Mouse (Mus musculus) heart, postnatal 10 days (tissue): ENCODE results near the gene Tmem108. TPM values are rescaled to one million over a fixed set of nuclear protein-coding genes. Genes with fewer than 3 reads are reported as not detected.
A peak's percentile ranks its signal among the peaks of the same experiment; 100 is the strongest.

Experiments
- DNase-seq, 2 experiments: peaks; one replicate each; pipeline ENCODE4 v3.0.0; 2021
- intact Hi-C: fragments of 180-260 bp; cut with DNase I; formaldehyde crosslinking; loops from one replicate; pipeline ENCODE4 v1.15.1; 2025
- total RNA-seq, 2 experiments: library from RNA; stranded (reverse); gene quantifications; 2 replicates each; pipeline ENCODE4 v1.2.3; 2021

The Tmem108 gene
- total RNA-seq, 2 experiments from 2014 or later = 7.9 to 9.6 TPM

DNA sequence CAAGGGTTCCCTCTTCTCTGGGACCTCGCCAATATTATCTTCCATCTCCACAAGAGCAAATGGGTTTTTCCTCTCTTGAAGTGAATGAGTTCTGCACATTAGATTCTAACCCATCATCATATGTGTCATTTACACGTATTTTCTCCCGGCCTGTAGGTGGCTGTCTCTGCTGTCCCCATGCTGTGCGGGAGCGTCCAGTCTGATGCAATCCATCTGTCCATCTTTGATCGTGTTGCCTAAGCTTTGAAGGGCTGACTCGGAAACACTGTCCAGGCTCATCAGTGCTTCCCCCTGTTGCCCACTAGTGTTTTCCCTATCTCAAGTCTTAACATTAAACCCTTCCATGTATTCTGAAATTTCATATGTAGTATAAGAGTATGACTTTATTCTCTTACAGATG is 36.1 kb downstream of the Tmem108 start:
- DNase-seq = no peak
- intact Hi-C loops = no loop called here

DNA sequence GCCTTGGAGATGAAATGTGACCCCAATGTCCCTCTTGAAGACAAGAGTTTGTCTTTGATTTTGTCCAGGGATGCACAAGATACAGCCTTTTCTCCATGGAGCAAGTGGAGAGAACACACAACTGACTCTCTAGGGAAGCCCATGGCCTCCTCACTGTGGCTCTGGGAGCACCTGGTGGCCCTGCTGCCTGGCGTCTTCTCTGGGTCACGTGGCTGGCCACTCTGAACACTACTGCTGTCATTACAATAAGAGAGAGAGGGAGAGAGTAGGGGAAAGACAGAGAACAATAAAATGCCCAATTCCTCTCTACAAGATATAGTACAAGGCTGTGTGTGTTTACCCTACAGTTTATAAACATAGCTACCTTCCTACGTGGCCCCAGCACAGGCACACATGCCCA is 40.2 kb downstream of the Tmem108 start:
- intact Hi-C loops = no loop called here

DNA sequence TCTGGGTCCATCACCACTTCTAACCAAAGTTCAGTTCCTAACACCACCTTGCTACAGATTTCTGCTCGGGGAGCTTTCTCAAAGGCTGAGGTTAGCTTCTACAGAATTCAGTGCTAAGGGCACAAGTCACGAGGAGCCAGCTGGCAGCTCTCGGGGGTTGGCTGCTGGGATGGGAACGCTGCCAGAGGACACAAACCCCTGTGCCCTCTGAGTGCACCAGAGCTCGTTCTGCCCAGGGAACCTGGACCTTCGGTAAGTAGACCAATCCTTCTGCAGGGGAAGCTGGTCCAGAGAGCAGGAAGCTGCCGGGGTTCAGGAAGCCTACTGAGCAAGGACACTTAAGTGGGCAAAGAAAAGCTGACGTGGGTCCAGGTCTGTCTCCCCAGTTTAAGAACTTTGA is 40.6 kb downstream of the Tmem108 start:
- peak; percentile 81 to 83 for DNase-seq
- intact Hi-C loops = no loop called here

More for the DNA sequence above, 40.2 kb downstream of the Tmem108 start:
- DNase-seq = no peak

DNA sequence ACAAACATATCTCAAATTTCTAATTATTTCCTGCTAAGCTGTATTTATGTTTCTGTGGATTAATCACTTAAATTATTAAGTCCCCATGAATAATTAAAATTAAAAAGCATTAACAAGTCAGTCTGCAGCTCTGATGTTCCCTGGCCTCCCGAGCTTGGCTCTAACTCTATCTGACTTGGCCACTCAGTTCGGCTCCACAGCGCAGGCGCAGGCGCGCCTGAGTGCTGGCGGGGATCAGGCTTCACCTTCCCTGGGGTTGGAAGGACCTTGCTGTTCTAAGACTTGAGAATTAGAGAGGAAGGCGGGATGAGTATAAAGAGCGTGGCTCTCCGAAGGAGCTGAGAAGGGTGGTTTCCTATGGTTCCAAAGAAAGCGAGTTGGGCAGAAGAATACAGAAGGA is 41.6 kb downstream of the Tmem108 start:
- peak; percentile 44 to 56 for DNase-seq
- intact Hi-C loops = no loop called here

DNA sequence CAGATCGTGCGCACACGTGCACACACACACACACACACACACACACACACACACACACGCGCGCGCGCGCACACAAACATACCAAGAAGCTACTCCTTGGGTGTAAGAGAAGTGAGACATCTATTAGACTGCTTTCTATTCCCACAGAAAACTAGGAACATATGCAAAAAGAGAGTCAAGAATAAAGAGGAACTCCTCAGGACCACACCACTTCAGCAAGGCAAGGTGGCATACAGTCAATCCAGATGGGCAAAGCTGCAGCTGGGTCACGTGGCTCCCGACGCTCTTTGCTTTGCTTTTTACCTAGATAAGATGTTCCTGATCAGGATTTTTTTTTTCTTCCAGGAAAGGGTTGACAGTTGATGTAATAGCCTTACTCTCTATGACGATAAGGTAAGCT is 45.6 kb downstream of the Tmem108 start:
- DNase-seq = no peak
- intact Hi-C loops = no loop called here

DNA sequence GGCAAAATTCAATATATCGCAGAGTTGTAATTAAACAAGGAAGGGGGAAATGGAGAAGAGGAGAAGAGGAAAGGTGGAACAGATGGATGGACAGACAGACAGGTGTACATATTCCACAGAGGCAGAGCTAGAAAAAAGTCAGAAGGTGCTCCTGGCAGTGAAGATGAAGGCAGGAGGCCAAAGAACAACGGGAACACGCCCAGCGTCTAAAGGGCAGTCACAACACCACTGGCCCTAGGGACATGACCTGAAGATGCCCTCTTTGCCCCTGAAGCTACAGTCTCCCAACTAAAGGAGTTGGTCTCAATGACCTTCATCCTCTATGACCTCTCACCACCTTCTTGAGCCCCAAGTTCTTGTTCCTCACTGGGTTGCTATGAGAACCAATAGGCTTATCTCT is 46.3 kb downstream of the Tmem108 start:
- no peak for DNase-seq
- intact Hi-C loops = no loop called here

DNA sequence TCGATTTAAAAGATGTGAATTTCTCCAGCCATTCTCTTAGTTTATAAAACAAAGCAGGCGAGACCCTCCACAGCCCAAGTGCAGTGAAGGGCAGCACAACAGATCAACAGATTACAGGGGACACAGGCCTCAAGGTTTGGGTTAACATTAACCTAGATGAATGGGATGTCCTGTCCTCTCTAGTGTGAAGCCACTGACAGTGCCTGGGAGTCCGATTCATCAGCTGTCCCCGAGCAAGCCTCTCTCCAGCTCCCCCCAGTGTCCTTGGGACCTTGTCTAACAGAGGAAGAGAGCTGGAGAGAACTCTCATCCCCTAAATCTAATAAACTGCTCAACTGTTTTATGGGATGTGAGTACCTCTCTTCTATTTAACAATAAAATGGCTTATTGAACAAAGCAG is 48.4 kb downstream of the Tmem108 start:
- intact Hi-C loops = no loop called here
- DNase-seq = no peak

DNA sequence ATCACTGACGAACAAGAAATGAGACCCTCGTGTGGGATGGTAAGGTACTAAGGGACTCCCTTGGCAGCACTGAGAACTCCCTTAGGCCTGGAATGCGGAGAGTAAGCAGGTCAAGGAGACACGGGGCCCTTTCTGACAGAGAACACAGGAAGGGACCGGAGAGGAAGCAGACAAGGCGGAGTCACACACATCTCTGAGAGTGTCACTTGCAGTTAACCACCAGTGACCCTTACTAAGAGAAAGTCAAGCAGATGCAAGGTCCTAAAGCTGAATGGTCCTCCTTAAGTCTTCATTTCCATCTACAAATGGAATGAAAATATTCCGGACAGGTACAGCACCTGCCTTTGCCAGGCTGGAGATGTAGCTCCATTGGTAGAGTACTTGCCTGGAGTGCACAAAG is 48.9 kb downstream of the Tmem108 start:
- DNase-seq = no peak
- intact Hi-C loops = no loop called here

DNA sequence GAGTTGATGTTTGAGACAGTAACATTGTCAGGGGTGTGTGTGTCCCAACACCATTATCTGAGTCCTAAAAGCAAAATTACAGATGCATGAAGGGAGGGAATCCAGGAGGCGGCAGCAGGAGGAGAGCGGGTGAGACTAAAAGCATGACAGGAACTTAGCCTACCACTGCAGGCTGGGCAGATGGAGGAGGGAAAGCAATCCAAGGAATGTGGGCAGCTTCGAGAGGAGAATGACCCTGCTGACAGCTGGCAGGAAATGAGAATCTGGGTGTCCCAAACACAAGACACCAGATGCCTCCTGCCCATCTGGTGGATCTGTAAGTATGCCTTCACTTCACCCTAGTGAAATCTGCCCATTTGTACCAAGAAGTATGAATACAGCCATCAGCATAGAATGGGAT is 51.9 kb downstream of the Tmem108 start:
- DNase-seq = no peak
- intact Hi-C loops = no loop called here

DNA sequence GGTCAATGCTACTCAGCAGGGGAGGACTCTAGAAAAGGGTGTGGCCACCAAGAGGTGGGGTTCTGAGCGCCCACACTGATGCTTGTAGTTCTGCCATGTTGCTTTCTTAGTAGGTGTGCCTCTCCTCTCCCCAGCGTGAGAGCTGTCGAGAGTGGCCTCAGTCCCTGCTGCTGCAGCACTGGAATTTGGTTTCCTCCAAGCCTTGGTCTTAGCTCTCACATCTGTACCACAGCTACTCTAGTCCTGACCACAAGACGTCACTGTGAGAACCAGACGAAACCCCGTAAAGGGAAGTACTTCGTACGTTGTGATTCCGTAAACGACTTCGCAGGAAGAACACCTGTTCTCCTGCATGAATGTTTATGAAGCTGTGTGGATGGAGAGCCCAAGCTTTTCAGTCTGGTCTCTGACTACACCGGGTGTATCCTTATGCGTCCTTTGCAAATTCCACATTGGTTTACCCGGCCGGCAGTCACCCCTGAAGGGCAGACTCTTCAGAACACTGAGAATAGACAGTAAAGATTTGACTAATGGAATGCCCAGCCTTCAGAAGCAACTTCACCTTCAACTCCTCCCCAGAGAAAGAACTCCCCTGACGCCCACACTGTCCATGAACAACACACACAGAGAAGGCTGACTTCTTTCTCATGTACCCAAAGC is 53.0 kb downstream of the Tmem108 start:
- intact Hi-C loops = no loop called here

DNA sequence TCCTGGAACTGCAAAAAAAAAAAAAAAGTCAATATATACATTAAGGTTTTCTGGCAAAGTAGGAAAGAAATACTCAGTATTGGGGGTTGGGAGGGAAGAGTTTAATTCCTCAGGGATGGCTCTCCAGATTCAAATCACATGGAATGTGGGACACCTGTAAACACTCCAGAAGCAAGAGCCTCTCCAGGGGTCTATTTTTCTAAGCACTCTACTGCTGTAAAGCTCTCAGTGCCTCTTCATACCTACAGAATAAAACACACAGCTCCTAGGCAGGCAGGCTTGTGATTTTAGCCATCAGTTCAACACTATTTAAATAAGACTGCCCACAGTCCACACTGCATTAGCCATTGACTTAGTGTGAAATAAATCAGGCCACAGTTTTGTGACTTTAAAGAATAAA is 53.8 kb downstream of the Tmem108 start:
- intact Hi-C loops = no loop called here
- no peak for DNase-seq

More for the DNA sequence above, 53.0 kb downstream of the Tmem108 start:
- DNase-seq = no peak

DNA sequence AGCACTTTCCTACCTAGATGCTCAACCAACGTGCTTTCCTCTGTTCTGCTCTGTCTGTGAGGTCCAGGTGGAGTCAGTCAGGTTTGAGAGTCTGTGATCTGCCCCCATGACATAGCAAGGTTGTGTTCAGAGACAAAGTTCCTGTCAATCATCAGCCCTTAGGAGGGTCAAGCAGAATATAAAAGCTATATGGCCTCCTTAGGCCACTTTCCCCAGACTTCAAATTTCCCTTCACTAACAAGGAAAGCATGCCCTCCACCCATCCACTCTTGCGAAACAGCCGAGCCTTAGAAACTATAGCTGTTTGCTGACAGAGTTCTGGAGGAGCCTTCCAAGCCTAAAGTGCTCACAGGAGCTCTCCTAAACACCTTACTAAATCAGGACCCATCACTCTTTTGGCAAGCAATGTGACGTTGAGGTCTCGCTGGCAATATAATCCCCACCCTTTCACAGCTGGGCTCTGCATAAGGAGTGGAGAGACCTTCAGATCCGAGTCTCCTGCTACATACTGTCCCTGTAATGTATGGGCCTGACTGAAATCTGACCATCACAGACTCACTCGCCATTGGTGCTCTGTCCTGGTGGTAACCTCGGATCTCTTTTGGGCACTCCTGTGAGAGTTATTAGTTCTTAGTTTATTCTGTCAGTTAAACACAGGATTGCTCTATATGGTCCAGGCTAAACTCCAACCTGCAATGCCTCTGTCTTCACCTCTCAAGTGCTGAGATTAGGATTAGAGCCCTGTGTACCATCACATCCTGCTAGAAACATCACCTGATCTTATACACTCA is 54.4 kb downstream of the Tmem108 start:
- intact Hi-C loops = no loop called here

DNA sequence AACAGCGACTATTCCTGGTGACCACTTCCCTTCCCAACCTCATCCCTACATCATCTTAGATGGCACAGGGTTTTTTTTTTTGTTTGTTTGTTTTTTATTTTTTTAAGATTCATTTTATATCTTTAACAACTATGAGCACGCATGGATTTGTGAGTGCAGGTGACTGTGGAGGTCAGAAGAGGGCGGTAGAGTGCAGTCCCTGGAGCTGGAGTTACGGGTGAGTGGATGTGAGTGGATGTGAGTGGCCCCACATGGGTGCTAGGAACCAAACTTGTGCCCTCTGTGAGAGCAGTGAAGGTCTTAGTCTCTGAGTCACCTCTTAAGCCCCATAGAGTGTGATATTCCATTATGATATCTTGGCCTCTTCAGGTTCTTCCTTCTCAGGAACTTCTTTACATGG is 55.9 kb downstream of the Tmem108 start:
- intact Hi-C loops = no loop called here
- DNase-seq = no peak

More for the DNA sequence above, 54.4 kb downstream of the Tmem108 start:
- DNase-seq = no peak

DNA sequence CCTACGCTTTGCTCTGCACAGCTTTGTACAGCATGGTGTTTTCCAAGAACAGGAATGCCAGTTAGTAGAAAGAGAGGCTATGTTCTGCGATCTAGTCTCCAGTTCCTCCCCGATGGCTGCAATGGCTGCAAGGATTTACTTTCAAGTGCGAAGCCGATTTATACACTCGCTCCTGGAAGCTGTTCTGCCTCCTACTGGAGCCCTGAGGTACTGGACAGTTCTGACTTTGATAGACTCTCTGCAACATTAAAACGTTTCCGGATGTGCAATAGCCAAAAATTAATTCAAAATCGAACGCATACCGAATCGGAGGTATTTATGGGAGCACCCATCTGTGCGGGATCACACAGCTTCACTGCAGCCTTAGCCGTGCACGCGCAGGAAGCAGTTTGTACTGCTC is 58.6 kb downstream of the Tmem108 start:
- no peak for DNase-seq
- intact Hi-C loops = no loop called here

DNA sequence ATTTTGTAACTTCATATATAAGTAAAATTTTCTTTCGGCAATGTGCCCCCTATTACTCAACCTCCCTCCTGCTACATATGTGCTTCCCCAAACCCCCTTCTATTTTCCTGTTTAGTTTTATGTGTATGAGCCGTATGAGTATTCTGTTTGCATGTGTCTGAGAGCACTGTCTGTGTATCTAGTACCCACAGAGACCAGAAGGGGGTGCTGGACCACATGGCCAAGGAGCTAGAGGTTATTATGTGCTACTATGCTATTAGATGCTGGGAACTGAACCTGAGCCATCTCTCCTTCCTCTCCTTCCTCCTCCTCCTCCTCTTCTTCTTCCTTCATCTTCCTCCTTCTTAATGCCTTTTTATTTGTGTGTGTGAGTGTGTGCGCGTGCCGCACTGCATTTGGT is 59.2 kb downstream of the Tmem108 start:
- DNase-seq = no peak
- intact Hi-C loops = no loop called here

DNA sequence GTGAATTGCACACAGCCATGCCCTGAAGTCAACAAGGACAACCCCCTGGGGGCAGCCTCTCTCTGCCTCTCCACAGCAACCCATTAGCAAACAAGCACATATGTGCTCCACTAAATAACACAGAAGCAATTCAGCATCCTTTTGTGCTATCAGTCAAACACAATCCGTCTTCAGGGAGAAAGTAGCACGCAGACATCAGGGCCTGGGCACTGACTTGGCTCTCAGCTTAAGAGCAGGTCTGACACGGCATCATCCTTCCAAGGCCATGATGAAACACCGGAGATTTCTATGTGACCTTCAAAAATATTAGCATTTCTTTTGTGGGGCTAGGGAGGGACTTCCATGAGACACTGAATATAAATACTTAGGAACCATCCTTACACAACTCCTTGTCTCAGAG is 60.2 kb downstream of the Tmem108 start:
- intact Hi-C loops = no loop called here
- DNase-seq = no peak

DNA sequence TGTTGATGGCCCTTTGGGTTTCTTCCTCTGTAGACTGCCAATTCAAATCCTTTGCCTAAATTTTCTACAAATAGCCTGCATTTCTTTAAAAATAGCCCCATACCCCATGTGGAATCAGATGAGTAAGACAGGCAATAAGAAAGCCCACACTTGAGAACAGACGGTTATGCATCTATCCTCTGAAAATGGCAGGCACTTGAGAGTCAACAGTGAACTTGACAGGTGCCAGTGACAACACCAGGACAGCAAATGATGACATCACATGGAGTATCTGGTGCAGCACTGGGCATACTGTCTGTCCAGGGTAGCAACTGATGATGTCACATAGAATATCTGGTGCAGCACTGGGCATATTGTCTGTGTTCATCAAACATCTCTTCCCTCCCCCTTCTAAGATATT is 61.4 kb downstream of the Tmem108 start:
- intact Hi-C loops = no loop called here
- no peak for DNase-seq

DNA sequence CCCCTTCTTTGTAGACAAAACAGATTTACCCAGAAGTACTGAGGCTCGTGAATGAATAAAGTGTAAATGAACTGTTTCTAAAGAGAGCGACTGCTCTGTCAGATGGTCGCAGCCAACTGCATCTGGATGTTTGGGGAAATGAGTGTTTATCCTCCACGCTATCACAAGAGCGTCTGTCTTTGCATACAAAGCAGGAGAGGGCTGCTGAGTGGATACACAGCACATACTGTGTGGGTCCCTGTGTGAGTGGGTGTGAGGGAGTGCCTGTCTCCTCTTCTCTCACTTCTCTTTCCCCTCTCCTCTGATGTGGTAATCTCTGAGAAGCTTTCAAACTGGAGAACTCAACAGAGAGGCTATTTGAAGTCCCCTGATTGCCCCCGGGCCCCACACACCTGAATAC is 64.7 kb downstream of the Tmem108 start:
- intact Hi-C loops = no loop called here
- DNase-seq = no peak

DNA sequence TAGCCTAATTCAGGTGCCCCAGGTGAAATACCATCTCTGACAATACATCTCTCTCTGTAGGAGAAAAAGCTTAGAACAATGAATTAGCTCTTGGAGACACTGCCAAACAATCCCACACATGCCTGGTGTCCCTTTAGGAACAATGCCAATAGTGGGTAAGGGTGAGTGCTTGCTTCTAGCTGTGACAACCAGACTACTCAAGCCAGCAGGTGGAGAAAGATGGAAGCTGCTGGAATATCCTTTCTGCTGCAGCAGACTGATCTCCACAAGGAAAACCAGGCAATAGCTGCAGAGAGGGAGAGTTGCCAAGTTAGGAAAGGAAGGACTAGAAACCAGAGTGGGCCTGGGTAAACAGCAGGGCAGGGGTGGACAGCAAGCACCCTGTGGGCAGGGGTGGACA is 67.8 kb downstream of the Tmem108 start:
- intact Hi-C loops = loop anchor here (5.0 kb wide), 1 partner anchor 72 kb away; no protein-coding TSS in a partner anchor
- no peak for DNase-seq

DNA sequence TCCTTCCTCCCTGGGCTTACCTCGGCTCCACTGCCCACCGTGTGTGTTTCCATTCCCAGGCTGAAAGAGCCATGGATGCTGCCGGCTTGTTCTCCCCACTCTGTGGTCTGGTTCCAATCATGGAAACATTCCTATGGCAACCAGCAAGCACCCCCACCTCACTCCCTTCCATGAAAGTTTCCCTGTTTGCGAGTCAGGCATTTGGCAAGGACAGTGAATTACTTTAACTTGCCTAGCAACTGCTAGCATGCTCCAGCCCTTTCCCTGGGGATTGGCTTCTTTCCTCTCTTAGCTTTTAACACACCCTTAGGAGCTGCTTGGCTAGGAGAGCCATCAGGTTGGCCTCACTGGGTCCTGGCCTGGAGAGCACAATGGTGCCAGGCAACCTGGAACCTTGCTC is 68.9 kb downstream of the Tmem108 start:
- peak; percentile 32 to 38 for DNase-seq
- intact Hi-C loops = loop anchor here (5.0 kb wide), 1 partner anchor 70 kb away; no protein-coding TSS in a partner anchor

DNA sequence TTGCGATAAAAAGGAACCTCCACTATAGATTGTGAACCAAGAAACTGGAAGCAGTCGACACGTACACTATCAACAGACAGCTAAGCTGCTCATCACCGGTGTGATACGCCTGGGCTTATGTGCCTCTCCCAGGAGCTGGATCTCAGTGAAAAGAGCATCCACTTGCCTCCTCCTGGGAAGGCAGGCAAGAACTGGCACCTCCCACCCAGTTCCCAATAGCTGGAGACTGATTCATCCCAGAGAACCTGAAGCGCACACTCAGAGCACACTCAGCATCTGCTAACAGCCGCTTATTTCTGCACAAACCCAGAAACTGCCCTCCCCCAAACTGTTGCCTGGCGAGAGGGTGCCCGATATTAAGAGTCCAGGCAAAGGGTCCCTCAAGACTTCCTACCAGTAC is 69.8 kb downstream of the Tmem108 start:
- intact Hi-C loops = loop anchor here (5.0 kb wide), 1 partner anchor 70 kb away; no protein-coding TSS in a partner anchor
- no peak for DNase-seq

DNA sequence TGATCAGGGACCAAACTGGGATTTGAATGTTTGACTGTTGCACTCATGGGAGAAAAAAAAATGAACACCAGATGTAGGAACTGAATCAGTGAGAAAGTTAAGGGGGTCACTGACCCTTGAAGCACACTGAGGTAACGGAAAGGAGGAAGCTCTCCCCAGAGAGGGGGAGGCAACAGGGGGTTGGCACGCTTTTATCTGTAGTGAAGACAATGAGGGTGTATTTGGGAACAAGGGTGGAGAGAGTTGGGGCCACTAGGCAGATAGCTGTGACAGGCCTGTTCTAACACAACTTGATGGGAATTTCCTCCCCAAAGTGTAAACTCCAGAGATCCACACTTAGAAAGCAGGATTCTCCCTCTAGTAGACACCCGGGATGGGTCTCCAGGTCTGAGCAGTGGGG is 71.2 kb downstream of the Tmem108 start:
- intact Hi-C loops = loop anchor here (5.0 kb wide), 1 partner anchor 68 kb away; no protein-coding TSS in a partner anchor
- peak; percentile 28 to 41 for DNase-seq
